Mouse (Mus musculus): ENCODE data around the gene 1700017B05Rik.

DNA sequence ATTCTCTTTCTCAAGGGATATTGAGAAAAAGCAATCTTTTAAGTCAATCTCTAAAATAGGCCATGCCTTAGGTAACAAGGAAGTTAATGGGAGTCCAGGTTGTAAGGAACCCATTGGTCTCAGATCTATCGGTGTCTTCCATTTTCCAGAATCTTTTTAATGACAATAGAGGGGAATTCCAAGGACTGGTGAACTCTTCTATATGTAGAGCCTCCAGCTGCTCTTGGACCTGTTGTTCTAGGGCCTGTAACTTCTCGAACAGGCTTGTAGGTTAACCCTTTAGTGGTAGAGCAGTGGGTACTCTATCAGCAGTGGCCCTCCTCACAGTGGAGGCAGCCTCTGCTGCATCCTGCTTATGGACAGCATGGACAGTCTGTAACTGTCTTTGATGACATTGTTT, 55.5 kb downstream of the 1700017B05Rik start:
- TF ChIP-seq CTCF (IDR thresholded peaks at IDR 0.05; ENCODE audit: low read depth): no peak
- TF ChIP-seq EP300 (IDR thresholded peaks at IDR 0.05; ENCODE audit: low read depth): no peak
